Mouse (Mus musculus) monocyte, adult 5-6 weeks (primary cell): Measurements from ENCODE around the gene Cfdp1. TPM values are rescaled to one million over a fixed set of nuclear protein-coding genes. Genes with fewer than 3 reads are reported as not detected.

Experiments
- ATAC-seq: fragments of 153-309, 156-312 bp; replicated peaks from 2 replicates; pipeline ENCODE4 v1.8.0; 2017; ENCODE audit warnings: mild to moderate bottlenecking; ENCODE audit not compliant: low TSS enrichment, insufficient number of reproducible peaks, severe bottlenecking, poor library complexity, low FRiP score
- total RNA-seq: library from RNA; stranded (forward); fragments of 200-1000, 200-491, 200-594 nt; gene quantifications from 3 replicates; pipeline ENCODE4 v1.2.3, GENCODE M21; 2017

Gene Cfdp1
- total RNA-seq, 1 experiment from 2014 or later: 155 TPM

DNA sequence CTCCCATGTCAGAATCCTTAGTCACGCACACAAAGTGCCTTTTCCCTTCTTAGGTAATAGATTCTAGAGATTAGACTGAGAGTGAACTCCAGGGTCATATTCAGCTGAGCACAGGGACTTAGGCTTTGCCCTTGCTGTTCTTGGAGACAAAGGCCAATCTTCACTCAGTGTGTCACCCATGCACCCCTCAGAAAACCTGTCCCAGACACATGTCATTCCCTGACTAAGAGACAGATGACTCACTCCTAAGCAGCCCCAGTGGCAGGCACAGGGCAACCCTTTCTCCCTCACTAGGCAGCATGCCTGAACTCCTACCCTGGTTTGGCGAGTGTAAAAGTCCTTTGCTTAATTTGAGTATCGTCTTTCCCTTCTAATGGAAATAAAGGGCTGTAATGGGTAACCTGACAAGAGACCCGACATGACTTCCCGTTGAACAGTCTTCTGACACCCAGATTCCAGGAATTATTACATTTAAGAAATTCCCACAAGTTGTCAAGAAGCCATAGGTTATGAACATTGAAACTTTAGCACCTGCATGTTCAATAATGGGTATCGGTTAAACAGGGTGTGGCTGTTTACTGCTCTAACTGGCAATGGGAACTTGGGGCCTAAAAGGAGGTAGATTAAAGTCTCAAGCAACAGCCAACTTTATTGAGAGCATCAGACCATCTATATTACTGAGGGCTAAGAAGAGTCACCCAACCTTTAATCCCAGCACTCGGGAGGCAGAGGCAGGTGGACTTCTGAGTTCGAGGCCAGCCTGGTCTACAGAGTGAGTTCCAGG is 106.0 kb downstream of the Cfdp1 start:
- ATAC-seq: no peak

- ATAC-seq: no peak
These were observed 107.3 kb downstream of the Cfdp1 start for GRCm38 (mm10) chr8:111746582-111747465.

- ATAC-seq: no peak
These were observed 108.3 kb downstream of the Cfdp1 start for GRCm38 (mm10) chr8:111745591-111746418.

- no peak for ATAC-seq
These were observed 109.0 kb downstream of the Cfdp1 start for GRCm38 (mm10) chr8:111745086-111745485.

GRCm38 (mm10) chr8:111743792-111744696 is 110.0 kb downstream of the Cfdp1 start, which contains the start of gene Bcar1:
Bcar1 (minus strand) TSS chr8:111743809.
- no peak for ATAC-seq

DNA sequence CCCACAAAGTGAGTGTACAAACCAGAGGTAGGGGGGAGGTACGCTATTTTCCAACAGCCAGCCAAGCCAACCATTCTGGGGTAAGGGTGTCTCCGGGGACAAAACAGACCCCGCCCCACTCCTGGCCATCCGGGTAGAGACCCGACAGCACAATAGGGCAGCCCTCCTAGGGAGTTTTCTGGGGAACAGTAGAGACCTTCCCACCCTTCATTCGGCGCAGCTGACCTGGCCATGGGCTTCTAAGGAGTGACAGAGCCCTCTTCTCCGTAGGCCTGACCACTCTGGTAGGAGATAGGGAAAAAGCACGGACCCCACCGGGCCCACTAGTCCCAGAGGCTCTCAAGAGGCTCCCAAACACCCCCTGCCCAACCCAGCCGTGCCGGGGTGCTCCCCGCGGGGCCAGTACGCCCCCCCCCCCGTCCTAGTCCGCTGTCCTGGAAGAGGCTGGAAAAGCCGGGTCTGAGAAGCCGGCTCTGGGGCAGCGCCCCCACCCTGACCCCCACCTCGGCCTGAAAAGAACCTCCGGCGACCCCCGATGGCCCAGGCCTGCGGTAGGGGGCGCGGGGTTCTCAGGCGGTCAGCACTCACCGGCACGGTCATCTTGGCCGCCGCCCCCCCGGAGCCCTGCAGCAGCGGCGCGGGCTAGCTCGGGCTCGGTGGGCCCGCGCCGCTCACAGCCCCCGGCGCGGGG is 110.8 kb downstream of the Cfdp1 start:
- ATAC-seq: no peak

- ATAC-seq: no peak
These were observed 111.6 kb downstream of the Cfdp1 start for GRCm38 (mm10) chr8:111742261-111743037.

- ATAC-seq: no peak
These were observed 112.5 kb downstream of the Cfdp1 start for GRCm38 (mm10) chr8:111741556-111741955.

- ATAC-seq: no peak
These were observed 113.1 kb downstream of the Cfdp1 start for GRCm38 (mm10) chr8:111740994-111741393.

DNA sequence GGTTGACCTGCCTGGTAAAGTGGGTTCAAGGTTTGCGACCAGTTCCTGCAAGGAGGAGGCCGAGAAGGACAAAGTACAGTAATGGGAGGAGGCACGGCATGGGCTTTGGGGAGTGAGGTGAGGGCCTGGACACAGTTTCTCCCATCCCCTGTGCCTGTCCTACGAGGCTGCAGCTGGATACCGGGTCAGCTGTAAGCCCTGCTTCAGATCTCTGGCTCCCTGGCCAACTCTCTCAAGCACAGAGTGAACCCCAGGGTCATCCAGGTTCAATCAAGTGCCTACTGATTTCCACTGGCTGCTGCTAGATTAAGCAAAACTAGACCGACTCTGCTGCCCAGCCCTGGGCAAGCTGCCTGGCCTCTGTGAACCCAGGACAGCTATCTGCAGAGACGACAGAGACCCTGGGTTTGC is 113.8 kb downstream of the Cfdp1 start:
- no peak for ATAC-seq

DNA sequence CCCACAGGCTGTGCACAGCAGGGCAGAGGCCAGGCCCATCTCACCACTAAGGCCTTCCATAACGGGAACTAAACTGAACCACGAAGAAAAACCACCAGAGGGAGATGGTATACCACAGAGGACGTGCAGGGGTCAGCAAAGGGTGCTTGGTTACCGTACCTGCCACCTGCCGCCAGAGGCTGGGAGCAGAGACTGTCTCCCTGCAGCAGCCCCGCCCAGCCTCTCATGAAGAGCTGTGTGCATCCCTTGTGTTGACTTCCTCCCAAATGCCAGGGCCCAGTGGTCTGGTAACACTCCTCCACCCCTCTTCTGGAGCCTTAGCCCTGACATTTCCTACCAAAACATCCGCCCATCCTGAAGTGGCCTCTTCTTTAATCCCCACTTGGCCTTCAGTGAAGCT is 114.5 kb downstream of the Cfdp1 start:
- ATAC-seq: no peak

DNA sequence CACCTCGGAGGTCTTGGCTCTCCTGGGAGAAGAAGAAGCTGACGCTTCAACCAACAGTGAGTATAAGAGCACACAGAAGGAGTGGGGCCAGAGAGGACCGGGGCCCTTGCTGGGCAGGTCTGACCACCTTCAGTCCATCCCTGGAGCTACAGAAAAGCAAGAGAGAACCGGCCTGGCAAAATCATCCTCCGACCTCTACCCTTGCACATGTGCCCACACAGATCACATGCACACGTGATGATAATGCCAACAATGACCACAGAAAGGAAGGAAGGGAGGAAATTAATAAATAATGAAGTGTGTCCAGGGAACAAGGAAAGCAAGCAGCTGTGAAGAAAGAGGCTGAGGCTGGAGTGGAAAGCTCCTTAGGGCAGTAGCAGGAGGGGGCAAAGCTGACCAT is 115.2 kb downstream of the Cfdp1 start:
- no peak for ATAC-seq

GRCm38 (mm10) chr8:111736321-111736720 is 117.8 kb downstream of the Cfdp1 start:
- no peak for ATAC-seq

DNA sequence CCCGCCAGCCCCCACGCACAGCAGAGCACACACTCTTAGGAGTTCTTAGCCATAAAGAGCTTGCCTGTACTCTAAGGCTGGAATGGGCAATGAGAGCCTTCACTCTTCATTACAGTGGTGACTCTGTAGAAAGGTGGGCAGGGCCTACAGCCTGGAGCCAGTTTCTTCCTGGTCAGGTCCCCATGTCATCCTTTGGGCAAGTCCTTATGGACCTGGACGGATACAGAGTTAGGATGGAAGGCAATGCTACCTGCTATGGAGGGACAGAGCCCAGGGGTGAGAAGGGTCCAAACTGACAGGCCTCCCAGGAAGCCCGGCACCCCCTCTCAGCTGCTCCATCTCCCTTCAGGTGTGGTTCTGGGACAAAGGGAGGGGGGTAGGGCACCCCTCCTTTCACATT is 118.3 kb downstream of the Cfdp1 start:
- no peak for ATAC-seq

- ATAC-seq: no peak
These were observed 118.7 kb downstream of the Cfdp1 start for GRCm38 (mm10) chr8:111735335-111735761.

GRCm38 (mm10) chr8:111734244-111734960 is 119.7 kb downstream of the Cfdp1 start:
- no peak for ATAC-seq
